Comparison of ENCODE assay signal across 8 mouse cellular contexts in the genomic region with DNA sequence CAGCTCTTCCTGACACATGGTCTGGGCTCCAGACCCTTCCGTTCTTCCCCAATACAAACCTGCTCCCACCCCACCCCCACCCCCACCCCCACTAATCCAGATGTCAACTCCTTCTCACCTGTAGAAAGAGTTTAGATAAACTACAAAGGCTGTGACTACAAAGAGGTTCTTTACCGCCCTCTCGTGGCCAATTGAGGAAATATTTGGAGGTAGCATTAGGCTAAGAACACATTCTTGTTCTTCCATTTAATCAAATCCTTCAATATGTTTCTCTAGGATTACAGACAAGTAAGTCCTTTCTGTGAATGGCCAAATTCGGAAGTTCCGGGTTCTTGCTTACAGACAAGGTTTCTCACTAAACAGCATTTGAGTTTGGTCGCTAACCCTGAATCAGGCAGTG. TPM values are rescaled to one million over a fixed set of nuclear protein-coding genes. Genes with fewer than 3 reads are reported as not detected.
A peak's percentile ranks its signal among the peaks of the same experiment; 100 is the strongest.
DNase-seq lines count a peak whose midpoint lies in the region; ATAC-seq and TF ChIP-seq lines count a peak whose summit lies in the region.

No protein-coding gene starts in this region.

- no peak for TF ChIP-seq EP300 in heart, adult 2 months (IDR thresholded peaks at IDR 0.05; ENCODE audit: insufficient read depth, low read depth, low read length)

- H3K79me2 ChIP-seq in heart, adult 2 months (replicated peaks; ENCODE audit: control insufficient read depth, insufficient read depth, low read length): no peaks in the 10 kb centered on the region

- no peak overlapping the region for H3K4me3 ChIP-seq in heart, adult 2 months
- H3K4me3 ChIP-seq in E14TG2a.4 (replicated peaks; ENCODE audit: low read length): no peak overlapping the region
- no peak overlapping the region for H3K4me3 ChIP-seq in midbrain, embryonic 16.5 days (ENCODE audit: low read depth, low read length)

- 0 out of 2 replicates have a peak, but pooled peaks have one; percentile 17 for ATAC-seq in midbrain, embryonic 16.5 days

- 36% methylated on average over 6 of the region's 6 CpGs for WGBS in heart, adult 2 months
- 45% methylated on average over 6 of the region's 6 CpGs for WGBS in midbrain, embryonic 16.5 days

- H3K27ac ChIP-seq in heart, adult 2 months: no peak overlapping the region
- H3K27ac ChIP-seq in midbrain, embryonic 16.5 days (ENCODE audit: low read length): no peak overlapping the region

- no peak overlapping the region for H3K4me2 ChIP-seq in midbrain, embryonic 16.5 days (ENCODE audit: low read length)

- peak; percentile 71 for TF ChIP-seq CTCF in heart, adult 2 months (IDR thresholded peaks at IDR 0.05)
- TF ChIP-seq CTCF in E14TG2a.4 (conservative IDR thresholded peaks at IDR 0.05; ENCODE audit: low read length): peak; percentile 53

- DNase-seq in heart, adult 2 months: no peak
- no peak for DNase-seq in heart, adult 11 months
- DNase-seq in c-Kit-positive CD71-negative TER-119-negative erythroid progenitor cells, embryonic 14.5 days (ENCODE audit: low read depth): peak; percentile 24
- DNase-seq in gastrocnemius, postnatal 14 days: peak; percentile 18
- DNase-seq in left cerebral cortex, adult 11 months (ENCODE audit: low spot score): peak; percentile 25
- DNase-seq in T-cell, adult 2 months (ENCODE audit: low spot score): no peak

- no peaks in the 10 kb centered on the region for H3K4me1 ChIP-seq in heart, adult 2 months (ENCODE audit: control insufficient read depth, insufficient read depth, low read length)
- H3K4me1 ChIP-seq in E14TG2a.4 (replicated peaks; ENCODE audit: low read depth, low read length): no peaks in the 10 kb centered on the region
- H3K4me1 ChIP-seq in midbrain, embryonic 16.5 days (ENCODE audit: control insufficient read depth, insufficient read depth, low read length): no peaks in the 10 kb centered on the region

- no peak for TF ChIP-seq POLR2A in heart, adult 2 months (IDR thresholded peaks at IDR 0.05; ENCODE audit: insufficient read depth, low read depth, low read length)

- H3K36me3 ChIP-seq in heart, adult 2 months (ENCODE audit: control insufficient read depth, insufficient read depth, low read length): no peaks in the 10 kb centered on the region
- no peaks in the 10 kb centered on the region for H3K36me3 ChIP-seq in E14TG2a.4 (ENCODE audit: insufficient read depth, low read length)
- no peaks in the 10 kb centered on the region for H3K36me3 ChIP-seq in midbrain, embryonic 16.5 days (ENCODE audit: control insufficient read depth, insufficient read depth, low read length)

- H3K27me3 ChIP-seq in heart, adult 2 months (ENCODE audit: control insufficient read depth, insufficient read depth, low read length): 0 out of 2 replicates have a peak, but pooled peaks cover 1% of the 10 kb centered on the region
- no peaks in the 10 kb centered on the region for H3K27me3 ChIP-seq in E14TG2a.4 (ENCODE audit: insufficient read depth, low read length)
- H3K27me3 ChIP-seq in midbrain, embryonic 16.5 days (ENCODE audit: control insufficient read depth, insufficient read depth, low read depth, low read length): no peaks in the 10 kb centered on the region

- peaks cover 8% of the 10 kb centered on the region for H3K9me3 ChIP-seq in E14TG2a.4 (ENCODE audit: low read length)
- H3K9me3 ChIP-seq in midbrain, embryonic 16.5 days (replicated peaks; ENCODE audit: control insufficient read depth, low read length, poor library complexity, severe bottlenecking): no peaks in the 10 kb centered on the region

- no peak overlapping the region for H3K9ac ChIP-seq in heart, adult 2 months (ENCODE audit: low read depth, low read length)
- no peak overlapping the region for H3K9ac ChIP-seq in midbrain, embryonic 16.5 days (ENCODE audit: low read depth, low read length)

- intact Hi-C loops in heart, adult 2 months (cut with DNase I): loop anchor here (5.0 kb wide), 1 partner anchor 191 kb away; a partner anchor contains a TSS
- intact Hi-C loops in gastrocnemius, postnatal 14 days (cut with DNase I; ENCODE audit: low total_unique reads): no loop called here

RNA-seq across cellular contexts. Expression of a gene that starts 14.1 kb away (rescaled TPM):
- total RNA-seq in heart, adult 2 months (2021): 1 to 10 TPM; 1.6 to 2.7 TPM
- 1.3 and 1.5 TPM in 2 replicates for polyA plus RNA-seq in heart, adult 2 months (2012; rRNA removed)
- not detected for total RNA-seq in gastrocnemius, postnatal 14 days (2021)
- 0.19 and 0.79 TPM in 2 replicates for polyA plus RNA-seq in midbrain, embryonic 16.5 days (2015; fragmentation: Nextera tagmentation; extraction: Ambion mirVana)

Comparison
In these comparisons a context has a peak if more than half of its experiments do, and no peak if none do; other contexts are left out.
1. DNase-seq: peak in c-Kit-positive CD71-negative TER-119-negative erythroid progenitor cells, embryonic 14.5 days (single experiment), gastrocnemius, postnatal 14 days (single experiment) and left cerebral cortex, adult 11 months (single experiment); none in heart, adult 2 months (0 of 2), heart, adult 11 months (single experiment) and T-cell, adult 2 months (single experiment).